Mouse (Mus musculus): ENCODE data around the gene 1300017J02Rik.

GRCm38 (mm10) chr9:103243640-103244039 lies 61.2 kb downstream of the 1300017J02Rik start:
- TF ChIP-seq POLR2A (IDR thresholded peaks at IDR 0.05; ENCODE audit: borderline replicate concordance, control insufficient read depth, low read depth, low read length) (no peak), CTCF (IDR thresholded peaks at IDR 0.05; ENCODE audit: control insufficient read depth, insufficient read depth, low read length) (no peak)
